Mouse (Mus musculus): ENCODE results near the gene Foxo3. TPM values are rescaled to one million over a fixed set of nuclear protein-coding genes. Genes with fewer than 3 reads are reported as not detected.

Gene Foxo3
- polyA plus RNA-seq, 1 experiment = 35.5 TPM

DNA sequence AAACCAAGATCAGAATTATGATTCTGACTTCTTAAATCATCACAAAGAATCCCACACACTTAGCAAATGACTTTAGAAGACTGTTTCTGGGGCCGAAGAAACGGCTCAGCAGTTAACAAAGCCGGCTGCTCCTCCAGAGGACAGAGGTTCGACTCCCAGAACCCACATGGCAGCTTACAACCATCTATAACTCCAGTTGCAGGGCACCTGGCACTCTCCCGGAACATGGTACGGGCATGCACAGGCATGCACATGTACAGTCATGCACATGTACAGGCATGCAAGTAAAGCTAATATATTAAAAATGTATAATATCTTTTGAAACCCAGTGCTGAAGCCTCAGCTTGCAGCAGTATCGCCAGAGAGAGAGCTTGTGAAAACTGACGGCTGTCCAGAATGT, 15.5 kb downstream of the Foxo3 start:
- H3K4me1 ChIP-seq (ENCODE audit: control insufficient read depth, insufficient read depth, low read length) = peaks cover 6% of the 10 kb centered on the region; the same call in 1 of the 2 replicates
- H3K27ac ChIP-seq (ENCODE audit: insufficient read depth, low read length) = no peak overlapping the region
- TF ChIP-seq CTCF (IDR thresholded peaks at IDR 0.05; ENCODE audit: extremely low read depth, insufficient read depth, low read length) (no peak), POLR2A (IDR thresholded peaks at IDR 0.05; ENCODE audit: extremely low read depth, insufficient read depth, low read length) (no peak)
- H3K4me3 ChIP-seq (ENCODE audit: insufficient read depth, low read length) = no peak overlapping the region

GRCm38 (mm10) chr10:42260523-42260922, 16.0 kb downstream of the Foxo3 start:
- Histone ChIP-seq H3K4me1 (ENCODE audit: control insufficient read depth, insufficient read depth, low read length) (peaks cover 6% of the 10 kb centered on the region; the same call in 1 of the 2 replicates), H3K4me3 (ENCODE audit: insufficient read depth, low read length) (no peak overlapping the region), H3K27ac (ENCODE audit: insufficient read depth, low read length) (no peak overlapping the region)
- no peak for TF ChIP-seq CTCF (IDR thresholded peaks at IDR 0.05; ENCODE audit: extremely low read depth, insufficient read depth, low read length)
- no peak for TF ChIP-seq POLR2A (IDR thresholded peaks at IDR 0.05; ENCODE audit: extremely low read depth, insufficient read depth, low read length)

DNA sequence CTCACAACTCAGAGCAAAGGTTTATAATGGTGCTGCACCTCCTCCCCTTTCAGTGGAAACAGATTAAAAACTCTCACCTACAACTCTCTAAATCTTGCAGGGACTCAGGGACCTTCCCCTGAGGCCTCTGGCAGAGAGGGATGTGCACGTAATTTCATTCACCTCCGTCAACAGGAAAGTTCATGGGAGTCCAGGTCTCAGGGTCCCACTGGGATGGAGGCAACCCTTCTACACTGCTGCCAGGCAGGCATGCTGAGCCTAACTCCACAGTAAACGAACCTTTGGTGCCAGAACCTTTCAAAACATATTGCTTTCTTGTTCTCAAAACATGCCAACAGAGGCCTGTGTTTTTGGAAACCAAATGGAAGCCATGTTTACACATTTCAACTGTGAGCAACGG, 17.0 kb downstream of the Foxo3 start:
- no peak for TF ChIP-seq CTCF (IDR thresholded peaks at IDR 0.05; ENCODE audit: extremely low read depth, insufficient read depth, low read length)
- TF ChIP-seq POLR2A (IDR thresholded peaks at IDR 0.05; ENCODE audit: extremely low read depth, insufficient read depth, low read length) = no peak
- Histone ChIP-seq H3K4me3 (ENCODE audit: insufficient read depth, low read length) (no peak overlapping the region), H3K27ac (ENCODE audit: insufficient read depth, low read length) (no peak overlapping the region), H3K4me1 (ENCODE audit: control insufficient read depth, insufficient read depth, low read length) (peaks cover 7% of the 10 kb centered on the region; the same call in 1 of the 2 replicates)

DNA sequence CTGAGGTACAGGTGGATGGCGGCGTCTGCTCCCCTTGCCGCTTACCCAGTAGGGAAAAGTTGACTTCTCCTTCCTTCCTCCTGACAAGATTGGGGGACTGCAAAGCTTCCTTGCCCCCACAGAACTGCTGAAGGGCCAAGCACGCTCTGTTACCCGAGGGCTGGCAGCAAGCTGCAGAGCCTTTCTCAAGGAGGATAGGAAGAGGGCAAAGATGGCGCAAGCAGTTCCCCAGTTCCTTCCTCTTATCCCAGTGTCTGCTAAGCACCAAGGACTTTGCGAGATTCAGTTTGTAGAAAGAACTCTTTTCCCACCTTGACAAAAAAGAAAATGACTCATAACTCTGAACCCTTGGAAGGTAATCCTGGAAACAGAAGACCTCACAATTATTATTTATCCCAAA, 18.6 kb downstream of the Foxo3 start:
- Histone ChIP-seq H3K27ac (ENCODE audit: insufficient read depth, low read length) (no peak overlapping the region), H3K4me3 (ENCODE audit: insufficient read depth, low read length) (no peak overlapping the region), H3K4me1 (ENCODE audit: control insufficient read depth, insufficient read depth, low read length) (peaks cover 8% of the 10 kb centered on the region; the same call in 1 of the 2 replicates)
- no peak for TF ChIP-seq CTCF (IDR thresholded peaks at IDR 0.05; ENCODE audit: extremely low read depth, insufficient read depth, low read length)
- no peak for TF ChIP-seq POLR2A (IDR thresholded peaks at IDR 0.05; ENCODE audit: extremely low read depth, insufficient read depth, low read length)

- Histone ChIP-seq H3K4me1 (ENCODE audit: control insufficient read depth, insufficient read depth, low read length) (peaks cover 11% of the 10 kb centered on the region; the same call in 1 of the 2 replicates), H3K27ac (ENCODE audit: insufficient read depth, low read length) (no peak overlapping the region), H3K4me3 (ENCODE audit: insufficient read depth, low read length) (no peak overlapping the region)
- TF ChIP-seq CTCF (IDR thresholded peaks at IDR 0.05; ENCODE audit: extremely low read depth, insufficient read depth, low read length) (no peak), POLR2A (IDR thresholded peaks at IDR 0.05; ENCODE audit: extremely low read depth, insufficient read depth, low read length) (no peak)
These were observed 21.8 kb downstream of the Foxo3 start for GRCm38 (mm10) chr10:42254788-42255187.

- no peak for TF ChIP-seq CTCF (IDR thresholded peaks at IDR 0.05; ENCODE audit: extremely low read depth, insufficient read depth, low read length)
- TF ChIP-seq POLR2A (IDR thresholded peaks at IDR 0.05; ENCODE audit: extremely low read depth, insufficient read depth, low read length) = no peak
- Histone ChIP-seq H3K4me3 (ENCODE audit: insufficient read depth, low read length) (no peak overlapping the region), H3K4me1 (ENCODE audit: control insufficient read depth, insufficient read depth, low read length) (peaks cover 17% of the 10 kb centered on the region), H3K27ac (ENCODE audit: insufficient read depth, low read length) (peak overlapping the region; percentile 79)
These were observed 24.7 kb downstream of the Foxo3 start for GRCm38 (mm10) chr10:42251749-42252323.

DNA sequence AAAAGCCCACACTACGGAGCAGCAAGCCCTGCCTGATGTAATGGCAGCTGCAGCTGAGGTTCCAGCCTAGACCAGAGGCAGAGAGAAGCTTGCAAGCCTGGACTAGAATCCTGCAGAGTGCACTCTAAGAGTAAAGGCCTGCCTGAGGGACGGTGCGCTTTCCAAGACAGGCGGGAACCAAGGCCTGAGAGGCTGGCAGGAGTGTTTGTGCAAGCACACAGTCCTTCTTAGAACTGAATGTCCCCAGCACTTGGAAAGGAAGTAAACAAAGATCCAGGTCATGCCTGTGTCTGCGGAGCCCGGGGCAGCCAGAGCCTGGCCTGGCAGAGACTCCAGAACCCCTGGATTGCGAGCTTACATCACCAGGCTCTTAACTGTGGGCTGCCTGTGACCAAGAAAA, 25.4 kb downstream of the Foxo3 start:
- H3K27ac ChIP-seq (ENCODE audit: insufficient read depth, low read length) = peak overlapping the region; percentile 94
- H3K4me3 ChIP-seq (ENCODE audit: insufficient read depth, low read length) = no peak overlapping the region
- TF ChIP-seq CTCF (IDR thresholded peaks at IDR 0.05; ENCODE audit: extremely low read depth, insufficient read depth, low read length) = no peak
- no peak for TF ChIP-seq POLR2A (IDR thresholded peaks at IDR 0.05; ENCODE audit: extremely low read depth, insufficient read depth, low read length)
- peaks cover 20% of the 10 kb centered on the region for H3K4me1 ChIP-seq (ENCODE audit: control insufficient read depth, insufficient read depth, low read length)

- Histone ChIP-seq H3K27ac (ENCODE audit: insufficient read depth, low read length) (no peak overlapping the region), H3K4me3 (ENCODE audit: insufficient read depth, low read length) (no peak overlapping the region), H3K4me1 (ENCODE audit: control insufficient read depth, insufficient read depth, low read length) (peaks cover 22% of the 10 kb centered on the region)
- TF ChIP-seq POLR2A (IDR thresholded peaks at IDR 0.05; ENCODE audit: extremely low read depth, insufficient read depth, low read length) = no peak
- TF ChIP-seq CTCF (IDR thresholded peaks at IDR 0.05; ENCODE audit: extremely low read depth, insufficient read depth, low read length) = no peak
These were observed 26.6 kb downstream of the Foxo3 start for GRCm38 (mm10) chr10:42249965-42250364.

GRCm38 (mm10) chr10:42248644-42249043, 27.9 kb downstream of the Foxo3 start:
- H3K4me3 ChIP-seq (ENCODE audit: insufficient read depth, low read length) = no peak overlapping the region
- no peak overlapping the region for H3K27ac ChIP-seq (ENCODE audit: insufficient read depth, low read length)
- TF ChIP-seq CTCF (IDR thresholded peaks at IDR 0.05; ENCODE audit: extremely low read depth, insufficient read depth, low read length) = no peak
- TF ChIP-seq POLR2A (IDR thresholded peaks at IDR 0.05; ENCODE audit: extremely low read depth, insufficient read depth, low read length) = no peak
- peaks cover 20% of the 10 kb centered on the region for H3K4me1 ChIP-seq (ENCODE audit: control insufficient read depth, insufficient read depth, low read length)

- H3K4me1 ChIP-seq (ENCODE audit: control insufficient read depth, insufficient read depth, low read length) = peaks cover 20% of the 10 kb centered on the region
- no peak for TF ChIP-seq POLR2A (IDR thresholded peaks at IDR 0.05; ENCODE audit: extremely low read depth, insufficient read depth, low read length)
- no peak for TF ChIP-seq CTCF (IDR thresholded peaks at IDR 0.05; ENCODE audit: extremely low read depth, insufficient read depth, low read length)
- H3K27ac ChIP-seq (ENCODE audit: insufficient read depth, low read length) = no peak overlapping the region
- no peak overlapping the region for H3K4me3 ChIP-seq (ENCODE audit: insufficient read depth, low read length)
These were observed 28.4 kb downstream of the Foxo3 start for GRCm38 (mm10) chr10:42248156-42248555.

Measured in cortical plate, adult 2 months (tissue).